In the genomic region with DNA sequence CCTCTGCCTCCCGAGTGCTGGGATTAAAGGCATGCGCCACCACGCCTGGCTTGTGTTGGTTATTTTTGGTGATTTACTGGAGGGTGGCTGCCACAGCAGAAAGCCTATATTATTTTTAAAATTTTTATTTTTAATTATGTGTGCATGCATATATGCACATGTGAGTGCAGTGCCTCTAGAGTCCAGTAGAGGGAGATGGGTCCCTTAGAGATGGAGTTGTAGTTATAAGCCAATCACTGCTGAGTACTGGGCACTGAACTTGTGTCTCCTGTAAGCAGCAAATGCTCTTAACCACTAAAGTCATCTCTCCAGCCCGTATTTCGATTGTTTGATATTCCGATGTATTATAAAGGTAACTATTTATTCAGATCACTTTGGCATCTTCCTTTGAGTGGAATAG, we compare ENCODE assay signal across 31 mouse cellular contexts. TPM values are rescaled to one million over a fixed set of nuclear protein-coding genes. Genes with fewer than 3 reads are reported as not detected.
DNase-seq lines count a peak whose midpoint lies in the region; ATAC-seq and TF ChIP-seq lines count a peak whose summit lies in the region.
"Had no signal": no experiment of that assay in that cellular context is flagged by ENCODE, and none has a peak within 500 bp of the region (broad histone marks: within the 10 kb centered on the region; RNA-seq: fewer than 3 reads in every experiment).

No protein-coding gene starts in this region.

- intact Hi-C loops in heart, postnatal 36 days (cut with DNase I), result no loop called here

- in situ Hi-C loops in ES-E14 (cut with MboI; ENCODE audit: low sequenced_read_pairs in 2 of 2, unreplicated experiment in 2 of 2), result no loop called here

- 93% methylated on average over 6 of the region's 6 CpGs for WGBS in lung, embryonic 14.5 days

- H3K27ac ChIP-seq in lung, embryonic 14.5 days (ENCODE audit: low read depth), result no peak overlapping the region
- no peak overlapping the region for H3K27ac ChIP-seq in ES-E14 (ENCODE audit: insufficient read depth, low read depth, low read length, poor library complexity, severe bottlenecking)
- H3K27ac ChIP-seq: embryonic facial prominence, embryonic 13.5 days; forebrain, embryonic 15.5 days; heart, embryonic 13.5 days; hindbrain, embryonic 14.5 days; stomach, embryonic 15.5 days had no signal

- peak; percentile 26 for TF ChIP-seq CTCF in lung, embryonic 14.5 days (IDR thresholded peaks at IDR 0.05; ENCODE audit: low read depth)

- H3K27me3 ChIP-seq in lung, embryonic 14.5 days (ENCODE audit: insufficient read depth, low read length), result no peaks in the 10 kb centered on the region
- H3K27me3 ChIP-seq in splenic B cell, adult 2 months (ENCODE audit: control insufficient read depth, insufficient read depth, low read length, poor library complexity, severe bottlenecking), result no peaks in the 10 kb centered on the region
- H3K27me3 ChIP-seq: embryonic facial prominence, embryonic 13.5 days; forebrain, embryonic 15.5 days; heart, embryonic 13.5 days; stomach, embryonic 15.5 days had no signal

- H3K36me3 ChIP-seq in lung, embryonic 14.5 days (ENCODE audit: insufficient read depth), result peaks cover 22% of the 10 kb centered on the region
- peaks cover 6% of the 10 kb centered on the region for H3K36me3 ChIP-seq in ES-E14 (ENCODE audit: control insufficient read depth, insufficient read depth, low read length, poor library complexity, severe bottlenecking)
- H3K36me3 ChIP-seq in splenic B cell, adult 2 months (ENCODE audit: control insufficient read depth, insufficient read depth, low read length, poor library complexity, severe bottlenecking), result peaks cover 8% of the 10 kb centered on the region

- H3K4me3 ChIP-seq in lung, embryonic 14.5 days (ENCODE audit: low read depth, low read length), result no peak overlapping the region
- no peak overlapping the region for H3K4me3 ChIP-seq in ES-E14 (ENCODE audit: insufficient read depth in 1 of 2, low read depth in 1 of 2, low read length in 2 of 2, poor library complexity in 1 of 2, severe bottlenecking in 1 of 2)
- H3K4me3 ChIP-seq: embryonic facial prominence, embryonic 13.5 days; forebrain, embryonic 15.5 days; heart, embryonic 13.5 days; myocyte; stomach, embryonic 15.5 days had no signal

- DNase-seq in heart, adult 11 months, result peak; percentile 11
- DNase-seq in heart, postnatal 36 days, result no peak
- DNase-seq in lung, embryonic 14.5 days, result peak; percentile 3
- DNase-seq in lung, postnatal 25 days (ENCODE audit: low spot score), result no peak
- DNase-seq in ES-E14 (ENCODE audit: low read depth, low spot score), result no peak
- peak; percentile 15 for DNase-seq in splenic B cell, adult 2 months (ENCODE audit: low read depth, low spot score)
- no peak for DNase-seq in retina, postnatal 1 day
- DNase-seq in cerebellum, postnatal 25 days, result no peak
- DNase-seq: adrenal gland, postnatal 10 days; cerebellum, postnatal 10 days; kidney, adult 11 months; left cerebral cortex, postnatal 4 days; liver; midbrain, embryonic 14.5 days; right cerebral cortex, postnatal 14 days; spleen, adult 18-20 months; thymus, adult 2 months had no signal

- H3K9me3 ChIP-seq in lung, embryonic 14.5 days (ENCODE audit: low read depth, low read length), result 0 out of 2 replicates have a peak, but pooled peaks cover 3% of the 10 kb centered on the region
- no peaks in the 10 kb centered on the region for H3K9me3 ChIP-seq in ES-E14 (ENCODE audit: control insufficient read depth, insufficient read depth, low read depth, low read length)
- H3K9me3 ChIP-seq: forebrain, embryonic 15.5 days; stomach, embryonic 15.5 days had no signal

- H3K9ac ChIP-seq in lung, embryonic 14.5 days, result no peak overlapping the region
- no peak overlapping the region for H3K9ac ChIP-seq in ES-E14 (ENCODE audit: insufficient read depth, low read depth, low read length, poor library complexity, severe bottlenecking)
- H3K9ac ChIP-seq: embryonic facial prominence, embryonic 13.5 days; forebrain, embryonic 15.5 days; heart, embryonic 13.5 days; hindbrain, embryonic 14.5 days; stomach, embryonic 15.5 days had no signal

- no peaks in the 10 kb centered on the region for H3K4me1 ChIP-seq in lung, embryonic 14.5 days (ENCODE audit: insufficient read depth)
- H3K4me1 ChIP-seq in ES-E14 (ENCODE audit: control insufficient read depth in 2 of 2, insufficient read depth in 2 of 2, low read length in 2 of 2, poor library complexity in 1 of 2), result no peaks in the 10 kb centered on the region
- H3K4me1 ChIP-seq: embryonic facial prominence, embryonic 13.5 days; forebrain, embryonic 15.5 days; heart, embryonic 13.5 days; stomach, embryonic 15.5 days had no signal

- no peak for ATAC-seq in lung, embryonic 14.5 days (ENCODE audit: insufficient read depth)
- ATAC-seq: forebrain, embryonic 15.5 days had no signal

- no peak overlapping the region for H3K4me2 ChIP-seq in lung, embryonic 14.5 days
- H3K4me2 ChIP-seq: embryonic facial prominence, embryonic 13.5 days; forebrain, embryonic 15.5 days; heart, embryonic 13.5 days; hindbrain, embryonic 14.5 days; stomach, embryonic 15.5 days had no signal

TF ChIP-seq in ES-E14, 5 proteins besides CTCF, POLR2A, EP300 and RAD21:
- 0 out of 2 replicates have a peak, but pooled peaks have one; percentile 10 for TF ChIP-seq ZNF384 (IDR thresholded peaks at IDR 0.05; ENCODE audit: low read depth, low read length)
- TF ChIP-seq CHD2 (IDR thresholded peaks at IDR 0.05; ENCODE audit: low read depth, low read length), result no peak

RNA-seq across cellular contexts. Expression of a gene that starts 15.5 kb away (rescaled TPM):
- total RNA-seq in heart, postnatal 36 days (2021), result not detected
- polyA plus RNA-seq in lung, embryonic 14.5 days (2014; fragmentation: Nextera tagmentation; extraction: Ambion mirVana), result not detected in 2 replicates
- not detected in 2 replicates for total RNA-seq in ES-E14 (2012; rRNA removed)
- polyA plus RNA-seq: embryonic facial prominence, embryonic 13.5 days; forebrain, embryonic 15.5 days; heart, embryonic 13.5 days; lung, embryonic 16.5 days; midbrain, embryonic 14.5 days; myocyte; neural tube, embryonic 14.5 days; stomach, embryonic 15.5 days had no signal

RNA-seq across cellular contexts. Expression of a gene that starts 20.8 kb away (rescaled TPM):
- 10 to 100 TPM; 40.4 to 41.6 TPM for total RNA-seq in heart, postnatal 36 days (2021)
- polyA plus RNA-seq in lung, embryonic 14.5 days (2014; fragmentation: Nextera tagmentation; extraction: Ambion mirVana), result 32.7 and 34.7 TPM in 2 replicates
- 18.5 and 25.1 TPM in 2 replicates for total RNA-seq in ES-E14 (2012; rRNA removed)

RNA-seq across cellular contexts. Expression of a gene that starts 30.1 kb away (rescaled TPM):
- total RNA-seq in heart, postnatal 36 days (2021), result not detected
- polyA plus RNA-seq in lung, embryonic 14.5 days (2014; fragmentation: Nextera tagmentation; extraction: Ambion mirVana), result not detected in 2 replicates
- not detected in 2 replicates for total RNA-seq in ES-E14 (2012; rRNA removed)
- total RNA-seq: adrenal gland, postnatal 10 days; heart, postnatal 25 days; left cerebral cortex, postnatal 4 days; megakaryocyte progenitor cell, adult 5-6 weeks had no signal
- polyA plus RNA-seq: brain, embryonic 14.5 days; embryonic facial prominence, embryonic 13.5 days; forebrain, embryonic 15.5 days; gonadal fat pad, adult 2 months; heart, embryonic 13.5 days; hindbrain, embryonic 14.5 days; kidney, embryonic 16.5 days; large intestine, adult 2 months; lung, embryonic 16.5 days; midbrain, embryonic 14.5 days; myocyte; neural tube, embryonic 14.5 days; stomach, embryonic 15.5 days; thymus, adult 2 months had no signal

RNA-seq across cellular contexts. Expression of a gene that starts 30.4 kb away (rescaled TPM):
- 10 to 100 TPM; 14.6 to 18.0 TPM for total RNA-seq in heart, postnatal 36 days (2021)
- polyA plus RNA-seq in lung, embryonic 14.5 days (2014; fragmentation: Nextera tagmentation; extraction: Ambion mirVana), result 28.4 and 29.8 TPM in 2 replicates
- 61.7 and 63.9 TPM in 2 replicates for total RNA-seq in ES-E14 (2012; rRNA removed)

RNA-seq across cellular contexts. Expression of a gene that starts 40.2 kb away (rescaled TPM):
- total RNA-seq in heart, postnatal 36 days (2021), result not detected
- not detected in 2 replicates for polyA plus RNA-seq in lung, embryonic 14.5 days (2014; fragmentation: Nextera tagmentation; extraction: Ambion mirVana)
- total RNA-seq in ES-E14 (2012; rRNA removed), result not detected in 2 replicates
- total RNA-seq: adrenal gland, postnatal 10 days; heart, postnatal 25 days; left cerebral cortex, postnatal 4 days; megakaryocyte progenitor cell, adult 5-6 weeks had no signal
- polyA plus RNA-seq: brain, embryonic 14.5 days; embryonic facial prominence, embryonic 13.5 days; forebrain, embryonic 15.5 days; gonadal fat pad, adult 2 months; heart, embryonic 13.5 days; hindbrain, embryonic 14.5 days; kidney, embryonic 16.5 days; large intestine, adult 2 months; lung, embryonic 16.5 days; midbrain, embryonic 14.5 days; myocyte; neural tube, embryonic 14.5 days; stomach, embryonic 15.5 days; thymus, adult 2 months had no signal

Comparison
In these comparisons a context has a peak if more than half of its experiments do, and no peak if none do; other contexts are left out.
1. DNase-seq: peak in heart, adult 11 months (single experiment), lung, embryonic 14.5 days (single experiment) and splenic B cell, adult 2 months (single experiment); none in heart, postnatal 36 days (0 of 2), lung, postnatal 25 days (single experiment), ES-E14 (single experiment), retina, postnatal 1 day (single experiment) and cerebellum, postnatal 25 days (0 of 2).